Mouse (Mus musculus) liver, embryonic 14.5 days (tissue): ENCODE data around the gene Herc2. TPM values are rescaled to one million over a fixed set of nuclear protein-coding genes. Genes with fewer than 3 reads are reported as not detected.

ENCODE experiments used
- ATAC-seq: fragments of 200-750 bp; cut with Nextera tagmentation; 2 replicates; pipeline ENCODE4 v1.8.0; 2017; ENCODE audit warnings: moderate number of reproducible peaks, mild to moderate bottlenecking, moderate library complexity; ENCODE audit not compliant: insufficient read depth
- DNase-seq, 3 experiments: peaks; one replicate each; pipeline ENCODE4 v3.0.0-alpha.2; 2012 to 2013; ENCODE audit warnings: low read depth in 3 of 3, low spot score in 3 of 3
- H3K27ac ChIP-seq: fragments of 300-500 bp; sonication (generic); 2 replicates; pipeline ENCODE4 v1.5.1; 2014; ENCODE audit warnings: moderate library complexity, mild to moderate bottlenecking, control low read depth, inconsistent platforms
- H3K27me3 ChIP-seq: fragments of 300-500 bp; sonication (generic); 2 replicates; pipeline ENCODE4 v1.6.1; 2014; ENCODE audit warnings: mild to moderate bottlenecking, low read length, moderate library complexity; ENCODE audit not compliant: control insufficient read depth, insufficient read depth
- H3K36me3 ChIP-seq: fragments of 300-500 bp; sonication (generic); replicated peaks from 2 replicates; pipeline ENCODE4 v1.6.1; 2014; ENCODE audit warnings: low read depth; ENCODE audit not compliant: control insufficient read depth, insufficient read depth
- H3K4me1 ChIP-seq, 2 experiments: fragments of 200-500 bp in 1 of 2; fragments of 300-500 bp in 1 of 2; sonication (generic) in 1 of 2; replicated peaks; 2 replicates each; pipeline ENCODE4 v1.6.1; 2012 to 2014; ENCODE audit warnings: antibody characterized with exemption in 1 of 2, inconsistent platforms in 1 of 2, low read length in 1 of 2; ENCODE audit not compliant: control insufficient read depth in 2 of 2, insufficient read depth in 2 of 2
- H3K4me2 ChIP-seq: fragments of 300-500 bp; sonication (generic); 2 replicates; pipeline ENCODE4 v1.6.1; 2014; ENCODE audit warnings: low read depth, mild to moderate bottlenecking, control low read depth, moderate library complexity
- H3K4me3 ChIP-seq, 2 experiments: fragments of 200-500 bp in 1 of 2; fragments of 300-500 bp in 1 of 2; sonication (generic) in 1 of 2; 2 replicates each; pipeline ENCODE4 v1.5.1; 2012 to 2014; ENCODE audit warnings: low read depth in 2 of 2, low read length in 2 of 2, mild to moderate bottlenecking in 2 of 2, control low read depth in 1 of 2, inconsistent platforms in 1 of 2, moderate library complexity in 1 of 2; ENCODE audit not compliant: insufficient read depth in 1 of 2
- H3K9ac ChIP-seq: fragments of 300-500 bp; sonication (generic); replicated peaks from 2 replicates; pipeline ENCODE4 v1.6.1; 2014; ENCODE audit warnings: mild to moderate bottlenecking, control low read depth, moderate library complexity
- H3K9me3 ChIP-seq: fragments of 300-500 bp; sonication (generic); 2 replicates; pipeline ENCODE4 v1.6.1; 2016; ENCODE audit warnings: low read length, mixed read lengths; ENCODE audit not compliant: control insufficient read depth
- CTCF ChIP-seq: IDR thresholded peaks from 2 replicates; pipeline ENCODE4 v1.5.1; 2016; ENCODE audit warnings: antibody characterized with exemption, low read depth, control low read depth
- EP300 ChIP-seq: IDR thresholded peaks from 2 replicates; pipeline ENCODE4 v1.6.1; 2016; ENCODE audit warnings: antibody characterized with exemption, low read depth
- WGBS: fragments of 180-500 bp; shearing (Covaris S2); extraction: QIAGEN DNeasy Blood & Tissue Kit; methylation state at CpG from one replicate; pipeline ENCODE4 v1.1.7; 2014; ENCODE audit not compliant: insufficient replicate concordance; 5-methylcytosine and 5-hydroxymethylcytosine counted together
- polyA plus RNA-seq, 2 experiments: library from polyadenylated mRNA; depleted of rRNA in 1 of 2; stranded (reverse) in 1 of 2; unstranded in 1 of 2; fragments of >200 nt; fragmentation: Nextera tagmentation in 1 of 2; extraction: Ambion mirVana in 1 of 2; gene quantifications; 2 replicates each; pipeline versions ENCODE4 v1.2.1 to v1.2.3; 2012 to 2014

Gene Herc2
- polyA plus RNA-seq, 2 experiments: 8.5 to 12.1 TPM

DNA sequence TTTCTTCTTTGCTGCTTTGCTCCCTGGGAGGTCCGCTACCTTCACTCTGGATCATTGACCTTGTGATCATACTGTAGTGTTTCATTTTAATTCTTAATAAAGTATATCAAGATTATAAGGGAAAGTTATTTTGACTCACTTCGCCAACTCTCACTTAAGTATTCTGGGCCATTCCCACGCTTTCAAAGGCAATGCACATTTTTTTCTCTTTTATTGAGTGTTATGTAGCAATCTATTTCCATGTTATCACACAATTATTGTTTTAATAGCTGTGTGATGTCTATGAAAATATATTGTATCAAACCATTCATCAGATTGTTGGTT lies 30.1 kb upstream of the Herc2 start, which contains the start of gene Nipa1:
TSS of gene Nipa1 (minus strand) at position 25 of the 324 bp plus-strand sequence.
- Histone ChIP-seq H3K4me3 (peak within 1 kb of the TSS; percentile 67 to 87), H3K9me3 (no peaks in the 10 kb centered on the region), H3K4me2 (peak within 1 kb of the TSS; percentile 82), H3K4me1 (peaks cover 33 to 40% of the 10 kb centered on the region in 2 experiments), H3K27me3 (no peaks in the 10 kb centered on the region), H3K36me3 (no peaks in the 10 kb centered on the region), H3K9ac (peak within 1 kb of the TSS; percentile 81), H3K27ac (peak within 1 kb of the TSS; percentile 93)
- DNase-seq (no peak), ATAC-seq (no peak)
- TF ChIP-seq CTCF: no peak
- TF ChIP-seq EP300: no peak
- WGBS: 41% methylated on average over 3 of the region's 3 CpGs

DNA sequence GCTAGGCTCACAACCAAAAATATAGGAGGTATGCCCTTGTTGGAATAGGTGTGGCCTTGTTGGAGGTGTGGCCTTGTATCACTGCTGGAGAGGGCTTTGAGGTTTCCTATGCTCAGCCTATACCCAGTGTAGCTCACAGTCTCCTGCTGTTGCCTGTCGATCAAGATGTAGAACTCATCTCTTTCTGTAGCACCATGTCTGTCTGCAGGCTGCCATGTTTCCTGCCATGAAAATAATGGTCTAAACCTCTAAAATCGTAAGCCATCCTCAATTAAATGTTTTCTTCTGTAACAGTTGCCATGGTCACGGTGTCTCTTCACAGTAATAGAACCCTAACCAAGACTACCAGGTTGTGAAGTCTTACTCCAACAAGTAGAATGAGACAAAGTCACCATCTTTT lies 26.4 kb upstream of the Herc2 start:
- Histone ChIP-seq H3K9ac (no peak overlapping the region), H3K4me1 (peaks cover 11 to 16% of the 10 kb centered on the region in 2 experiments), H3K27ac (no peak overlapping the region), H3K4me3 (no peak overlapping the region), H3K36me3 (no peaks in the 10 kb centered on the region), H3K27me3 (no peaks in the 10 kb centered on the region), H3K4me2 (no peak overlapping the region), H3K9me3 (no peaks in the 10 kb centered on the region)
- TF ChIP-seq EP300 (no peak), CTCF (no peak)
- 77% methylated on average over 3 of the region's 3 CpGs for WGBS
- no peak for DNase-seq
- ATAC-seq: no peak

DNA sequence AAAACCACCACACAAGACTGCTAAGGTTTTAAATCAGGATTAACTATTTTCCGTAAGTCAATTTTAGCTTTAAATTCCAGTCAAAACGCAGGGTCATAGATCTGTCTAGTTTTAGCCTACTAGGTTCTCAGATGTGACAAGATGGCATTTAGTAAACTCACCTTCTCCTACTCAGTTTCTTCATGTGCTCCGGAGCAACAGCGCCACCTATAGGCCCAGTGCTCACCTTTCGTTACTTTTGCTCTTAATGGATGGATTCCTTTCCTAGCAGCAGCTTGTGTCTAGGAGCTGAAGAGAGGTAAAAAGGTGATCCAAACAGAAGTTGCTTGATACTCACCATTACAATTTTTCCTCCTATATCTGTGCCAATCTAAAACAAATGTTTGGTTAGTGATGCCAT lies 7.6 kb upstream of the Herc2 start:
- DNase-seq (peak; percentile 76 to 84 (median 82)), ATAC-seq (peak; percentile 55; the same call in 1 of the 2 replicates)
- Histone ChIP-seq H3K36me3 (no peaks in the 10 kb centered on the region), H3K9me3 (no peaks in the 10 kb centered on the region), H3K9ac (no peak overlapping the region), H3K27ac (no peak overlapping the region; the same call in 1 of the 2 replicates), H3K4me3 (no peak overlapping the region), H3K27me3 (no peaks in the 10 kb centered on the region), H3K4me1 (peaks cover 10 to 19% of the 10 kb centered on the region in 2 experiments), H3K4me2 (no peak overlapping the region)
- WGBS: 13% methylated on average over 5 of the region's 5 CpGs
- TF ChIP-seq CTCF: peak; percentile 96
- no peak; the same call in 1 of the 2 replicates for TF ChIP-seq EP300

DNA sequence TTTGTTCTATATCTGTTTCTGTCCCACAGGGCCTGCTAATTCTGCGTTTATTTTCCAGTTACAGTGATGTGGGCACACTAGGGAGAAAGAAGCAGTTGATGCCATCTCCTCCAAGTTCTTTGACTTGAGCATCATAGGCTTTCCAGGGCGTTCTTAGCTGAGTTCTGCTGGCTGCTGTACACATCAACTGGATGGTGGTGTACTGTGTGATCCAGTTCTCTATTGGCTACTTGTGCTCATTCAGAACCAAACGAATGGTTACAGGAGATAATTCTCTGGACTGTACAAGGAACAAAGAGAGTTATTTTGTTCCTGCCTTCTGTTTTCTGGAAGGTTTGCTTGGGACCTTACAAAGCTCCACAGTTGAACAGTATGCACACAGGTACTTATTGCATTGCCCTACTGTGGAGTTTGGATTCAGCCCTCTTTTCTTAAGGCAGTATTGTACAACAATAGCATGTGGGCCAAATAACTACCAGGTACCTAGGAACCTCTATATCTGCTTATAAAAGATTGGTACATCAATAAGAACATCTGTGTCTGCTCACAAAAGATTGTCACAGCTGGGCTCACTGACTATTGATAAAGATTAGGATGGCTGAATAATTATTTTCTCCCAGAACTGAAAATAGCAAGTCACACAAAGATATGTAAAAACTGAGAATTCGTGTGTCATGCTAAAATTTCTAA lies 6.3 kb upstream of the Herc2 start:
- Histone ChIP-seq H3K4me1 (peaks cover 10 to 21% of the 10 kb centered on the region in 2 experiments), H3K27me3 (no peaks in the 10 kb centered on the region), H3K9me3 (no peaks in the 10 kb centered on the region), H3K4me3 (no peak overlapping the region), H3K27ac (peak overlapping the region; percentile 67), H3K4me2 (peak overlapping the region; percentile 19), H3K36me3 (no peaks in the 10 kb centered on the region), H3K9ac (peak overlapping the region; percentile 21)
- DNase-seq (peak; percentile 56 to 62 (median 57)), ATAC-seq (peak; percentile 85)
- peak; percentile 94 for TF ChIP-seq EP300
- no peak for TF ChIP-seq CTCF
- whole genome bisulfite sequencing: 39% methylated on average over 4 of the region's 4 CpGs

DNA sequence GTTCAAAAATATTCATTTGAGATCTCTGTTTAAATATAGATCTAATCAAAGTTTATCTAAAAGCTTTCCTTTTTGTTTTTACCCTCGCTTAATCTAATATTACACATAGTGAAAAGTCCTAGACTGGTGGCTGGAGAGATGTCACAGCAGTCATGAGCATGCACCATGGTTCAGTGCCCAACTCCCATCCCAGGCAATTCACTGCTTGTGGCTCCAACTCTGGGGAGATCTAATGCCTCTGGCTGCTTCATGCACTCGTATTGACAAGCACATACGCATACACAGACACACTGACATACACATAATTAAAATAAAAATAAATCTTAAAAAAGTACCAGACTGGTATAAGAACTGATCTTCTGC lies 5.7 kb upstream of the Herc2 start:
- Histone ChIP-seq H3K4me3 (no peak overlapping the region), H3K9ac (no peak overlapping the region), H3K4me1 (peaks cover 15 to 27% of the 10 kb centered on the region in 2 experiments), H3K4me2 (peak overlapping the region; percentile 19), H3K27ac (peak overlapping the region; percentile 7; the same call in 1 of the 2 replicates), H3K9me3 (no peaks in the 10 kb centered on the region), H3K27me3 (no peaks in the 10 kb centered on the region), H3K36me3 (no peaks in the 10 kb centered on the region)
- ATAC-seq (peak; percentile 68; the same call in 1 of the 2 replicates), DNase-seq (no peak)
- TF ChIP-seq EP300: no peak
- 63% methylated on average over 3 of the region's 3 CpGs for WGBS
